Mouse (Mus musculus): ENCODE measurements at regions not wholly inside any gene's neighbourhood (a gene's known extent, or its start where the extent isn't known, plus 50 kb on each side); places are given as distances from the start of the nearest gene placed in this dataset.
A peak's percentile ranks its signal among the peaks of the same experiment; 100 is the strongest.

GRCm38 (mm10) chr4:94216265-94216664 is 340.1 kb upstream of the Gm10306 start:
- no peak overlapping the region for H3K27ac ChIP-seq (ENCODE audit: insufficient read depth, low read depth)
- TF ChIP-seq UBTF (IDR thresholded peaks at IDR 0.05; ENCODE audit: low read depth, low read length) (no peak), GABPA (IDR thresholded peaks at IDR 0.05; ENCODE audit: insufficient replicate concordance, low read depth, low read length) (no peak), RCOR1 (conservative IDR thresholded peaks at IDR 0.05; ENCODE audit: low read depth, low read length) (no peak), CHD1 (IDR thresholded peaks at IDR 0.05; ENCODE audit: low read depth, low read length) (no peak), IRF4 (IDR thresholded peaks at IDR 0.05; ENCODE audit: low read depth, low read length) (no peak), BHLHE40 (IDR thresholded peaks at IDR 0.05; ENCODE audit: low read depth, low read length) (no peak), ZNF384 (IDR thresholded peaks at IDR 0.05; ENCODE audit: low read depth, low read length) (no peak), USF1 (IDR thresholded peaks at IDR 0.05; ENCODE audit: low read depth, low read length) (no peak), KAT2A (IDR thresholded peaks at IDR 0.05; ENCODE audit: insufficient replicate concordance, low read length) (no peak), RAD21 (IDR thresholded peaks at IDR 0.05; ENCODE audit: low read depth, low read length) (no peak), SMC3 (IDR thresholded peaks at IDR 0.05; ENCODE audit: low read depth, low read length) (no peak), NELFE (IDR thresholded peaks at IDR 0.05; ENCODE audit: low read depth, low read length) (no peak), USF2 (conservative IDR thresholded peaks at IDR 0.05; ENCODE audit: low read depth, low read length) (no peak), TCF12 (IDR thresholded peaks at IDR 0.05; ENCODE audit: low read depth, low read length) (no peak), ZKSCAN1 (IDR thresholded peaks at IDR 0.05; ENCODE audit: borderline replicate concordance, low read depth, low read length) (no peak), POLR2AphosphoS2 (IDR thresholded peaks at IDR 0.05; ENCODE audit: low read depth, low read length) (no peak), MXI1 (IDR thresholded peaks at IDR 0.05; ENCODE audit: low read depth, low read length) (no peak), MYC (IDR thresholded peaks at IDR 0.05; ENCODE audit: low read depth, low read length) (no peak)
- H3K4me1 ChIP-seq (ENCODE audit: control insufficient read depth in 1 of 2, insufficient read depth in 2 of 2): no peaks in the 10 kb centered on the region
- H3K4me3 ChIP-seq (replicated peaks in 1 of 3; ENCODE audit: low read depth in 2 of 3, low read length in 2 of 3, poor library complexity in 1 of 3): no peak overlapping the region
- dilution Hi-C loops (cut with MboI; ENCODE audit: extremely low pct_ligation_motif_present, extremely low pct_unique_long_range_greater_than_20kb, low sequenced_read_pairs) (no loop called here), in situ Hi-C loops (cut with MboI; ENCODE audit: low pct_ligation_motif_present, low pct_unique_long_range_greater_than_20kb, low sequenced_read_pairs) (no loop called here)
- H3K4me2 ChIP-seq (ENCODE audit: insufficient read depth, low read depth, poor library complexity, severe bottlenecking): no peak overlapping the region
- H3K36me3 ChIP-seq (replicated peaks in 1 of 2; ENCODE audit: control insufficient read depth in 1 of 2, insufficient read depth in 1 of 2, low read length in 1 of 2): no peaks in the 10 kb centered on the region
- H3K9ac ChIP-seq (ENCODE audit: insufficient read depth, low read depth): no peak overlapping the region
- H3K27me3 ChIP-seq (replicated peaks): no peaks in the 10 kb centered on the region
- no peak for DNase-seq (ENCODE audit: extremely low read depth)
- H3K9me3 ChIP-seq (replicated peaks; ENCODE audit: low read length): no peaks in the 10 kb centered on the region
- H3K79me2 ChIP-seq (replicated peaks; ENCODE audit: control insufficient read depth, extremely low read depth, insufficient read depth, poor library complexity, severe bottlenecking): no peaks in the 10 kb centered on the region

GRCm38 (mm10) chr4:94235650-94236206 is 320.6 kb upstream of the Gm10306 start:
- Histone ChIP-seq H3K4me3 (replicated peaks in 1 of 3; ENCODE audit: low read depth in 2 of 3, low read length in 2 of 3, poor library complexity in 1 of 3) (no peak overlapping the region), H3K4me2 (ENCODE audit: insufficient read depth, low read depth, poor library complexity, severe bottlenecking) (no peak overlapping the region), H3K27me3 (replicated peaks) (no peaks in the 10 kb centered on the region), H3K9me3 (replicated peaks; ENCODE audit: low read length) (no peaks in the 10 kb centered on the region), H3K36me3 (replicated peaks in 1 of 2; ENCODE audit: control insufficient read depth in 1 of 2, insufficient read depth in 1 of 2, low read length in 1 of 2) (no peaks in the 10 kb centered on the region), H3K9ac (ENCODE audit: insufficient read depth, low read depth) (no peak overlapping the region), H3K79me2 (replicated peaks; ENCODE audit: control insufficient read depth, extremely low read depth, insufficient read depth, poor library complexity, severe bottlenecking) (no peaks in the 10 kb centered on the region), H3K27ac (ENCODE audit: insufficient read depth, low read depth) (no peak overlapping the region), H3K4me1 (ENCODE audit: control insufficient read depth in 1 of 2, insufficient read depth in 2 of 2) (no peaks in the 10 kb centered on the region)
- dilution Hi-C loops (cut with MboI; ENCODE audit: extremely low pct_ligation_motif_present, extremely low pct_unique_long_range_greater_than_20kb, low sequenced_read_pairs): no loop called here
- in situ Hi-C loops (cut with MboI; ENCODE audit: low pct_ligation_motif_present, low pct_unique_long_range_greater_than_20kb, low sequenced_read_pairs): no loop called here
- no peak for TF ChIP-seq KAT2A (IDR thresholded peaks at IDR 0.05; ENCODE audit: insufficient replicate concordance, low read length)
- TF ChIP-seq MAFK (IDR thresholded peaks at IDR 0.05; ENCODE audit: insufficient replicate concordance, low read length): peak; percentile 70; the same call in 1 of the 2 replicates
- no peak for TF ChIP-seq NELFE (IDR thresholded peaks at IDR 0.05; ENCODE audit: low read depth, low read length)
- no peak for TF ChIP-seq MEF2A (IDR thresholded peaks at IDR 0.05; ENCODE audit: borderline replicate concordance, low read depth, low read length)
- no peak for DNase-seq (ENCODE audit: extremely low read depth)
